Mouse (Mus musculus) MEL (cell line): ENCODE results near the gene Tomm40. TPM values are rescaled to one million over a fixed set of nuclear protein-coding genes. Genes with fewer than 3 reads are reported as not detected.

Experiments
- DNase-seq: peaks from one replicate; pipeline ENCODE4 v3.0.0; 2011; ENCODE audit warnings: low read depth, low spot score
- H3K27ac ChIP-seq: 2 replicates; pipeline ENCODE4 v1.5.1; 2012; ENCODE audit warnings: low read depth, mild to moderate bottlenecking, control low read depth, low read length, moderate library complexity; ENCODE audit not compliant: control insufficient read depth
- H3K27me3 ChIP-seq, 2 experiments: fragments of 150-350 bp in 1 of 2; sonication (generic) in 1 of 2; 2 replicates each; pipeline ENCODE4 v1.6.1; 2012; ENCODE audit warnings: low read length in 2 of 2, mild to moderate bottlenecking in 2 of 2, improper control_type of control experiment in 1 of 2, moderate library complexity in 1 of 2; ENCODE audit not compliant: insufficient read depth in 2 of 2, control insufficient read depth in 1 of 2
- H3K36me3 ChIP-seq, 2 experiments: 2 replicates each; pipeline ENCODE4 v1.6.1; 2012 to 2014; ENCODE audit warnings: low read length in 2 of 2, improper control_type of control experiment in 1 of 2, inconsistent platforms in 1 of 2, mild to moderate bottlenecking in 1 of 2; ENCODE audit not compliant: insufficient read depth in 2 of 2, control insufficient read depth in 1 of 2
- H3K4me1 ChIP-seq, 2 experiments: fragments of 150-350 bp in 1 of 2; sonication (generic) in 1 of 2; 2 replicates each; pipeline ENCODE4 v1.6.1; 2012; ENCODE audit warnings: low read length in 2 of 2, improper control_type of control experiment in 1 of 2, mild to moderate bottlenecking in 1 of 2; ENCODE audit not compliant: insufficient read depth in 2 of 2, control insufficient read depth in 1 of 2
- H3K4me3 ChIP-seq, 2 experiments: fragments of 150-350 bp in 1 of 2; sonication (generic) in 1 of 2; 2 replicates each; pipeline ENCODE4 v1.5.1; 2012; ENCODE audit warnings: low read depth in 2 of 2, low read length in 2 of 2, mild to moderate bottlenecking in 2 of 2, moderate library complexity in 2 of 2, control low read depth in 1 of 2, improper control_type of control experiment in 1 of 2; ENCODE audit not compliant: control insufficient read depth in 1 of 2, insufficient read depth in 1 of 2
- H3K79me2 ChIP-seq: 2 replicates; pipeline ENCODE4 v1.6.1; 2012; ENCODE audit warnings: mild to moderate bottlenecking, low read length, moderate library complexity; ENCODE audit not compliant: control insufficient read depth, poor library complexity, insufficient read depth
- H3K9ac ChIP-seq: 2 replicates; pipeline ENCODE4 v1.6.1; 2012; ENCODE audit warnings: low read depth, mild to moderate bottlenecking, control low read depth, low read length, moderate library complexity; ENCODE audit not compliant: control insufficient read depth, poor library complexity, severe bottlenecking
- H3K9me3 ChIP-seq: fragments of 150-350 bp; sonication (generic); replicated peaks from 2 replicates; pipeline ENCODE4 v1.6.1; 2012; ENCODE audit warnings: mild to moderate bottlenecking, low read length, improper control_type of control experiment, moderate library complexity; ENCODE audit not compliant: insufficient read depth
- BHLHE40 ChIP-seq: IDR thresholded peaks from 2 replicates; pipeline ENCODE4 v1.6.1; 2012; ENCODE audit warnings: low read depth, mild to moderate bottlenecking, inconsistent platforms, low read length, improper control_type of control experiment, borderline replicate concordance
- CHD1 ChIP-seq: IDR thresholded peaks from 2 replicates; pipeline ENCODE4 v1.6.1; 2012; ENCODE audit warnings: low read depth, mild to moderate bottlenecking, inconsistent platforms, low read length, improper control_type of control experiment
- CHD2 ChIP-seq: IDR thresholded peaks from 2 replicates; pipeline ENCODE4 v1.6.1; 2011; ENCODE audit warnings: low read length, improper control_type of control experiment
- E2F4 ChIP-seq: IDR thresholded peaks from 2 replicates; pipeline ENCODE4 v1.6.1; 2011; ENCODE audit warnings: low read depth, low read length, improper control_type of control experiment, borderline replicate concordance
- ELF1 ChIP-seq: IDR thresholded peaks from 2 replicates; pipeline ENCODE4 v1.6.1; 2014; ENCODE audit warnings: low read depth, mild to moderate bottlenecking, inconsistent platforms, low read length, improper control_type of control experiment, moderate library complexity
- EP300 ChIP-seq, 2 experiments: IDR thresholded peaks; 2 replicates each; pipeline ENCODE4 v1.6.1; 2011; ENCODE audit warnings: improper control_type of control experiment in 2 of 2, low read length in 2 of 2, low read depth in 1 of 2, mild to moderate bottlenecking in 1 of 2
- GABPA ChIP-seq: IDR thresholded peaks from 2 replicates; pipeline ENCODE4 v1.6.1; 2012; ENCODE audit warnings: low read depth, mild to moderate bottlenecking, inconsistent platforms, low read length, improper control_type of control experiment, moderate library complexity
- KAT2A ChIP-seq: conservative IDR thresholded peaks from 2 replicates; pipeline ENCODE4 v1.6.1; 2012; ENCODE audit warnings: low read depth, low read length, improper control_type of control experiment, inconsistent platforms
- MAX ChIP-seq: IDR thresholded peaks from 2 replicates; pipeline ENCODE4 v1.6.1; 2011; ENCODE audit warnings: low read length, improper control_type of control experiment
- MAZ ChIP-seq: IDR thresholded peaks from 2 replicates; pipeline ENCODE4 v1.6.1; 2012; ENCODE audit warnings: low read depth, mild to moderate bottlenecking, inconsistent platforms, low read length, improper control_type of control experiment
- MEF2A ChIP-seq: IDR thresholded peaks from 2 replicates; pipeline ENCODE4 v1.6.1; 2014; ENCODE audit warnings: low read depth, mild to moderate bottlenecking, inconsistent platforms, low read length, improper control_type of control experiment; ENCODE audit not compliant: poor library complexity, insufficient replicate concordance, severe bottlenecking; ENCODE audit errors: extremely low read depth
- MXI1 ChIP-seq: IDR thresholded peaks from 2 replicates; pipeline ENCODE4 v1.6.1; 2011; ENCODE audit warnings: mild to moderate bottlenecking, low read depth, low read length, improper control_type of control experiment
- MYC ChIP-seq: IDR thresholded peaks from 2 replicates; pipeline ENCODE4 v1.6.1; 2011; ENCODE audit warnings: low read depth, mild to moderate bottlenecking, low read length, improper control_type of control experiment, moderate library complexity
- NELFE ChIP-seq: IDR thresholded peaks from 2 replicates; pipeline ENCODE4 v1.6.1; 2011; ENCODE audit warnings: low read depth, low read length, improper control_type of control experiment
- NRF1 ChIP-seq: IDR thresholded peaks from 2 replicates; pipeline ENCODE4 v1.6.1; 2014; ENCODE audit warnings: low read depth, mild to moderate bottlenecking, inconsistent platforms, low read length, improper control_type of control experiment, moderate library complexity; ENCODE audit not compliant: poor library complexity, insufficient read depth, severe bottlenecking
- POLR2AphosphoS5 ChIP-seq: IDR thresholded peaks from 2 replicates; pipeline ENCODE4 v1.6.1; 2012; ENCODE audit warnings: low read depth, borderline replicate concordance, mild to moderate bottlenecking, inconsistent platforms, low read length, moderate library complexity, mixed read lengths
- RCOR1 ChIP-seq: IDR thresholded peaks from 2 replicates; pipeline ENCODE4 v1.6.1; 2012; ENCODE audit warnings: low read depth, mild to moderate bottlenecking, inconsistent platforms, low read length, improper control_type of control experiment
- TAL1 ChIP-seq: IDR thresholded peaks from 2 replicates; pipeline ENCODE4 v1.6.1; 2012; ENCODE audit warnings: mild to moderate bottlenecking, inconsistent platforms, low read length, moderate library complexity, mixed read lengths
- UBTF ChIP-seq: IDR thresholded peaks from 2 replicates; pipeline ENCODE4 v1.6.1; 2012; ENCODE audit warnings: low read depth, mild to moderate bottlenecking, inconsistent platforms, low read length, improper control_type of control experiment, moderate library complexity, borderline replicate concordance; ENCODE audit not compliant: insufficient read depth
- USF2 ChIP-seq, 2 experiments: IDR thresholded peaks; 2 replicates each; pipeline ENCODE4 v1.6.1; 2011 to 2012; ENCODE audit warnings: improper control_type of control experiment in 2 of 2, low read length in 2 of 2, borderline replicate concordance in 1 of 2, inconsistent platforms in 1 of 2, low read depth in 1 of 2, mild to moderate bottlenecking in 1 of 2; ENCODE audit not compliant: insufficient read depth in 1 of 2
- ZC3H11A ChIP-seq: IDR thresholded peaks from 2 replicates; pipeline ENCODE4 v1.6.1; 2012; ENCODE audit warnings: low read depth, mild to moderate bottlenecking, inconsistent platforms, low read length, improper control_type of control experiment
- ZMIZ1 ChIP-seq: IDR thresholded peaks from 2 replicates; pipeline ENCODE4 v1.6.1; 2012; ENCODE audit warnings: low read depth, mild to moderate bottlenecking, inconsistent platforms, low read length, improper control_type of control experiment, moderate library complexity
- ZNF384 ChIP-seq: IDR thresholded peaks from 2 replicates; pipeline ENCODE4 v1.6.1; 2012; ENCODE audit warnings: low read depth, mild to moderate bottlenecking, inconsistent platforms, low read length, improper control_type of control experiment
- polyA plus RNA-seq, 2 experiments: library from polyadenylated mRNA; stranded (reverse) in 1 of 2; unstranded in 1 of 2; fragments of >175 nt in 1 of 2; fragments of >200 nt in 1 of 2; gene quantifications; 2 replicates each; pipeline versions ENCODE4 v1.2.1 to v1.2.4; 2012; ENCODE audit warnings: low replicate concordance in 2 of 2, low read depth in 1 of 2; ENCODE audit not compliant: insufficient read length in 2 of 2, insufficient read depth in 1 of 2, missing spikeins in 1 of 2
- total RNA-seq: library from RNA; depleted of rRNA; stranded (reverse); fragments of 300-350 nt; gene quantifications from 2 replicates; pipeline ENCODE4 v1.2.3, GENCODE M21; 2012

The Tomm40 gene
- total and polyA plus RNA-seq, 3 experiments: 294 to 403 TPM; not detected in 1

- Histone ChIP-seq H3K9ac (no peak within 1 kb of the TSS), H3K36me3 (no peaks in the 10 kb centered on the region; a peak in 1 of 4 replicates), H3K4me3 (no peak within 1 kb of the TSS), H3K9me3 (no peaks in the 10 kb centered on the region), H3K27me3 (no peaks in the 10 kb centered on the region), H3K27ac (no peak within 1 kb of the TSS), H3K4me1 (no peaks in the 10 kb centered on the region), H3K79me2 (no peaks in the 10 kb centered on the region)
- TF ChIP-seq RCOR1: no peak
- TF ChIP-seq CHD2: no peak
- no peak for TF ChIP-seq MAX
- TF ChIP-seq MAZ: no peak
- TF ChIP-seq NRF1: no peak
- no peak for TF ChIP-seq MYC
- TF ChIP-seq POLR2AphosphoS5: no peak
- no peak for TF ChIP-seq MXI1
- no peak for TF ChIP-seq CHD1
- TF ChIP-seq TAL1: no peak
- no peak for TF ChIP-seq ZC3H11A
- TF ChIP-seq ELF1: no peak
- no peak for TF ChIP-seq ZMIZ1
- no peak for TF ChIP-seq NELFE
- TF ChIP-seq USF2 (IDR thresholded peaks at IDR 0.05; ENCODE audit: borderline replicate concordance in 1 of 2, insufficient read depth in 1 of 2, low read depth in 1 of 2, low read length in 2 of 2): no peak
- no peak for TF ChIP-seq EP300 (IDR thresholded peaks at IDR 0.05; ENCODE audit: low read depth in 1 of 2, low read length in 2 of 2)
- no peak for TF ChIP-seq UBTF
- no peak for TF ChIP-seq MEF2A
- no peak for DNase-seq
Observed at GRCm38 (mm10) chr7:19681202-19681694, 34.0 kb downstream of the Tomm40 start, which contains the start of the genes Gm44805 and Apoc4. Gene Gm44805, minus strand, starts transcription at chr7:19681423. Gene Apoc4, minus strand, starts transcription at chr7:19681479.

- H3K79me2 ChIP-seq: no peaks in the 10 kb centered on the region
- no peak overlapping the region for H3K9ac ChIP-seq
- no peaks in the 10 kb centered on the region for H3K4me1 ChIP-seq
- H3K27ac ChIP-seq: no peak overlapping the region
- no peaks in the 10 kb centered on the region; a peak in 1 of 4 replicates for H3K36me3 ChIP-seq
- no peak overlapping the region for H3K4me3 ChIP-seq
- no peak for TF ChIP-seq ZC3H11A
- no peak for TF ChIP-seq USF2 (IDR thresholded peaks at IDR 0.05; ENCODE audit: borderline replicate concordance in 1 of 2, insufficient read depth in 1 of 2, low read depth in 1 of 2, low read length in 2 of 2)
- no peak for TF ChIP-seq RCOR1
- TF ChIP-seq ZNF384: no peak
- TF ChIP-seq KAT2A: no peak
- no peak for TF ChIP-seq E2F4
- TF ChIP-seq CHD1: no peak
- no peak for TF ChIP-seq ZMIZ1
- no peak for TF ChIP-seq MYC
- TF ChIP-seq GABPA: no peak
- TF ChIP-seq BHLHE40: no peak
- TF ChIP-seq ELF1: no peak
- TF ChIP-seq MAX: no peak
- no peak for TF ChIP-seq UBTF
- TF ChIP-seq, all 39 proteins: peak for 0
- Histone ChIP-seq H3K9me3 (no peaks in the 10 kb centered on the region), H3K27me3 (no peaks in the 10 kb centered on the region)
- no peak for DNase-seq
Observed at GRCm38 (mm10) chr7:19680702-19681101, 34.5 kb downstream of the Tomm40 start.
